Mouse (Mus musculus): ENCODE data around the gene Cd151.

GRCm38 (mm10) chr7:141466607-141467148 lies 514 bp upstream of the Cd151 start:
- TF ChIP-seq CTCF (IDR thresholded peaks at IDR 0.05) (no peak), EP300 (IDR thresholded peaks at IDR 0.05) (no peak)

Data from lung, postnatal 0 days (tissue).